21 mouse cellular contexts compared by ENCODE assay signal in genomic region chr13:118642585-118642984, GRCm38 (mm10). TPM values are rescaled to one million over a fixed set of nuclear protein-coding genes. Genes with fewer than 3 reads are reported as not detected.
"Had no signal": no experiment of that assay in that cellular context is flagged by ENCODE, and none has a peak within 500 bp of the region (broad histone marks: within the 10 kb centered on the region; RNA-seq: fewer than 3 reads in every experiment).

No protein-coding gene starts in this region.

- H3K4me2 ChIP-seq: lung, embryonic 15.5 days; midbrain, embryonic 11.5 days; midbrain, embryonic 13.5 days; midbrain, embryonic 15.5 days; neural tube, embryonic 12.5 days; stomach, embryonic 15.5 days had no signal

- H3K27me3 ChIP-seq: lung, embryonic 15.5 days; megakaryocyte, embryonic 14.5 days; midbrain, embryonic 13.5 days; midbrain, embryonic 15.5 days; neural tube, embryonic 12.5 days; stomach, embryonic 15.5 days had no signal

- H3K4me3 ChIP-seq: lung, embryonic 15.5 days; megakaryocyte, embryonic 14.5 days; midbrain, embryonic 13.5 days; midbrain, embryonic 15.5 days; neural tube, embryonic 12.5 days; stomach, embryonic 15.5 days had no signal

- DNase-seq: lung, adult 2 months; lung, postnatal 14 days; lung, postnatal 36 days; right cerebral cortex, postnatal 14 days; thymus, adult 2 months; thymus, postnatal 25 days; thymus, postnatal 4 days had no signal

- H3K36me3 ChIP-seq: lung, embryonic 15.5 days; midbrain, embryonic 13.5 days; midbrain, embryonic 15.5 days; neural tube, embryonic 12.5 days; stomach, embryonic 15.5 days had no signal

- H3K9ac ChIP-seq: lung, embryonic 15.5 days; midbrain, embryonic 13.5 days; midbrain, embryonic 15.5 days; neural tube, embryonic 12.5 days; stomach, embryonic 15.5 days had no signal

- ATAC-seq: lung, postnatal 0 days; midbrain, embryonic 13.5 days; midbrain, embryonic 15.5 days had no signal

- H3K27ac ChIP-seq: lung, embryonic 15.5 days; macrophage; midbrain, embryonic 13.5 days; midbrain, embryonic 15.5 days; neural tube, embryonic 12.5 days; stomach, embryonic 15.5 days; stomach, postnatal 0 days had no signal

- H3K4me1 ChIP-seq: lung, embryonic 15.5 days; megakaryocyte, embryonic 14.5 days; midbrain, embryonic 13.5 days; midbrain, embryonic 15.5 days; neural tube, embryonic 12.5 days; stomach, embryonic 15.5 days had no signal

- H3K9me3 ChIP-seq: lung, embryonic 15.5 days; megakaryocyte, embryonic 14.5 days; midbrain, embryonic 13.5 days; midbrain, embryonic 15.5 days; neural tube, embryonic 12.5 days; stomach, embryonic 15.5 days had no signal

RNA-seq across cellular contexts. Expression of gene Fgf10, which starts 27.0 kb away (rescaled TPM):
- total RNA-seq: megakaryocyte progenitor cell, adult 5-6 weeks; monocyte, adult 5-6 weeks; neutrophil, adult 5-6 weeks had no signal
- polyA plus RNA-seq: macrophage; spleen, adult 2 months had no signal
